Mouse (Mus musculus) thymus, postnatal 0 days (tissue): ENCODE measurements around the gene Cox5a. TPM values are rescaled to one million over a fixed set of nuclear protein-coding genes. Genes with fewer than 3 reads are reported as not detected.

ENCODE experiments used
- DNase-seq: peaks from one replicate; pipeline ENCODE4 v3.0.0-alpha.2; 2015; ENCODE audit warnings: low spot score
- polyA plus RNA-seq: library from polyadenylated mRNA; unstranded; fragments of >200 nt; fragmentation: Nextera tagmentation; extraction: Ambion mirVana; gene quantifications from 2 replicates; pipeline ENCODE4 v1.2.1, GENCODE M21; 2015

Cox5a gene
- polyA plus RNA-seq, 1 experiment from 2014 or later: 862 TPM

DNA sequence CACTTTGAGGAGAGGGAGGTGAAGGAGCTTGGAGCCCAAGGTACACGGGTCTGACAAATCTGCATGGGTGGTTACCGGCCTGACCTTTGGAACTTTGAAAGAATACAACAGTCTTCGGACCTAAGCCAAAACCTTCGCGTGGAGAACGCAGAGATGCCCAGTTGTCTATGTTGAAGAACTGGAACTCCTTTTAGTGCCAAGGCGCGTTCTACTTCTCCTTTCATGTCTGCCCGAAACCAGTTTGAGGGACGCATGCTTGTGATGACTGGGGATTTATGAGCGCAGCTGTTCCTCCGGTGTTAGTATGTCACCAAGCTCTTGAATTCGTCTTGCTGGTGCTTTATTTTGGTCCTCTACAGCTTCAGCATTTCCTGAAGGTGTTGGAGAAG, 40.6 kb downstream of the Cox5a start:
- DNase-seq: peak; percentile 30

DNA sequence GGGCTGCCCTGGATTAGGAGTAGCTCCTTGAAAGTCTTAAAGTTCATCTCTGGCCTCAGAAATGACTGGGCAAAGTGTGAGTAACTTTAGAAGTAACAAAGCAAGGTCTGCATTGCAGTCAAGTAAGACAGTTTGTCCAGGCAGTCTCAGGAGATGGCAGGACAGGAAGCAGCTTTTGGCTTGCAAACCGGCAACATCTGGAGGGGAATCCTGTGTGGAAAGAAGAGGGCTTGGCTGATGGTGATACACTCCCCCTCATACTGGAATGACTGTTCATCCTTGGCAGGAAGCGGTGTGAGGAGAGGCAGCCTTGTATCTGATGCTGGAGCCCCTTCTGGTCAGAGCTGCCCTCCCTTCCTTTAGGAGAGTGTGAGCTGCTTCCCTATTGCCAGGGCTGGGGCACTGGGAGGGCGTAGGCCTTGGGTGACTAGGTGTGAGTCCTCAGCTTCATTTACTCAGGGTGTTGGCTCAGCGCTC, 41.9 kb downstream of the Cox5a start:
- DNase-seq: no peak

DNA sequence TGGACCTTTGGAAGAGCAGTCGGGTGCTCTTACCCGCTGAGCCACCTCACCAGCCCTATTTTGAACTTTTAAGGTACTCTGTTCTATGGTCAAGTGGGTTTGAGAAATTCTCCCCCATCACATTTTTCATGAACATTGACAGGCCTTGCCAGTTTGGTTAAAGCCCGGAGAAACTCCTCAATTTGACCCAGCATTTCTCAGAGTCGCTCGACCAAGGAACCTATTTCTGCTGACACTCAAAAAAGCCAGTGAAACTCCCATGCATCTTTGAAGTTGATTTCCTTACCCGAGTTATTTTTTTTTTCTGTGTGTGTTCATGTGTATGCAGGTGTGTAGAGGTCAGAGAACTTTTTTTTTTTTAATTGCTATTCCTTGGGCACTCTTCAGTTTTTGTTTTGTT, 43.5 kb downstream of the Cox5a start:
- no peak for DNase-seq

DNA sequence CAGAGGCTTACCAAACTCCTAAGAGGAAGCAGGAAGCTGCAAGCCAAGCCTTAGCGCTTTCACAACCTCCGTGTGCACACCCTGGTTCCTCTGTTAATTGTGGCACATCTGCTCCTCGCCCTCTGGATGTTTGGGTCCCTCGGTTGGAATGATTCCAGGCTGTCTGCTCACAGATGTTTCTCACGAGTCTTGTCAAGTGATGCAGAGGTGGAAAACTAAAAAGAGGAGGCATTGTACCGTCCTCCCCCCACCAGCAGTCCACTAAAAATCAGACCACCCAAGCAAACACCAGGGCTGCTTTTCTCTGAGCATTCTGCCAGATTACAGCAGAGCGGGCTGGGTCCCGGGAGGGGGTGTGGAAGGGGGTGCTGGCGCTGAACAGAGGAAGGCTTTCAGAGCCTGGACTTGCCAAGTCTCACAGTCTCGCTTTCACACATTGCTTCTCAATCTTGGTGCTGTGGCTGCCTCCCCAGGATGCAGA, 44.7 kb downstream of the Cox5a start:
- no peak for DNase-seq

- no peak for DNase-seq
These were observed 45.8 kb downstream of the Cox5a start for GRCm38 (mm10) chr9:57566846-57567245.

DNA sequence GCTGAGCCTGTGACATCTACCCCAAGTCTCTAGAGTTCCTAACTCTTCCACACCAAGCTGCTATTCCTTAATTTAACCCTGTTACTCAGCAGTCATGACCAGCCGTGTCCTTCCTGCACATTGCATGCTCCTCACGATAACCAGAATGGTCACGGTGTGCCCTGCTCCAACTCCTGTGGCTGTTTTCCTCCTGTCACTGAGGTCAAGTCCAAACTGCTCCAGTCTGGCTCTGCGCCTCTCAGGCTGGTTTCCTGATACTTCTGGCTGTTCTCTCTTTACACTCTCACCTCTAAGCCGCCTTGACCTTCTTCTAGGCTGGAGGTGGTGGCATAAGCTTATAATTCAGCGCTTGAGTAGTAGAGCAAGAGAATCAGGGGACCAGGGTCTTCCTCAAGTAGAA, 47.4 kb downstream of the Cox5a start:
- DNase-seq: no peak

GRCm38 (mm10) chr9:57574397-57574796, 53.3 kb downstream of the Cox5a start:
- DNase-seq: no peak

GRCm38 (mm10) chr9:57575577-57575976, 54.5 kb downstream of the Cox5a start:
- DNase-seq: no peak

DNA sequence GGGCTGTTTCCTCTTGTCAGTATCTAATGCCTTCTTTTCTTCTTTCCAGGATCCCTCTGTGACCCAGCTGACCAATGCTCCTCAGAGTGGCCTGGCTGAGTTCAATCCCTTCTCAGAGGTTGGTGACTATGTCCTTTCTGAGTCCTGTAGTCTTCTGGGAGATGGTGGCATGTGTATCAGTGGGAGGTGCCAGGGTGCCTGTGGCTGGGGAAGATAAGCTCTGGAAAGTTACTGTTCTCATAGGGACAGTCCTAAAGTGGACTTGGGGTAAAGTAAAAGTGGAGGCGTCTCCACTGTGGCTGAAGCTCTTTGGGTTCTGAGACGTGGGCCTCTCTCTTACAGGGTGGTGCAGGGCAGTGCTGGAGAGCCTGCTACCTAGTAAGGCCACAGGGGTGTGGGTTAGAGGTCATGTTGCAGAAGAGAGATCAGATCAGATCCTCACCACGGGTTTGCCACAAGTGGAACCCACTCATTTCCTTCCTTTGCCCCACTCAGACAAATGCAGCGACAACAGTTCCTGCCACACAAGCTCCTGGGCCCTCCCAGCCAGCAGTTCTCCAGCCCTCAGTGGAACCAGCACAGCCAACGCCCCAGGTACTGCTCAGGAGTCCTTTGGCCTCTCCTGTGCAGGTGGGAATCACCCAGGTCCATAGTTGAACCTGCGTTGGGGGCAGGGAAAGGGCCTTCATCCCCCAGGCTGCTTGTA, 56.2 kb downstream of the Cox5a start:
- DNase-seq: no peak

Other genes with a start within 250 kb of the Cox5a start
- gene Ppcdc, start 81.2 kb upstream of the Cox5a start, polyA plus RNA-seq: 50.9 and 62.5 TPM in 2 replicates
- gene Scamp5, start 53.2 kb upstream of the Cox5a start, polyA plus RNA-seq: 3.1 and 3.5 TPM in 2 replicates
- gene Rpp25, start 17.2 kb upstream of the Cox5a start, polyA plus RNA-seq: 0.60 and 0.85 TPM in 2 replicates
- gene Fam219b, start 16.3 kb downstream of the Cox5a start, polyA plus RNA-seq: 15.5 and 17.7 TPM in 2 replicates
- 20.9 and 21.6 TPM in 2 replicates for gene Mpi, start 31.5 kb downstream of the Cox5a start, polyA plus RNA-seq
- gene Scamp2, start 39.7 kb downstream of the Cox5a start, polyA plus RNA-seq: 58.4 and 65.2 TPM in 2 replicates
- gene Ulk3, start 68.2 kb downstream of the Cox5a start, polyA plus RNA-seq: 11.1 and 13.9 TPM in 2 replicates
- gene Cplx3, start 85.0 kb downstream of the Cox5a start, polyA plus RNA-seq: 0.18 TPM in 1 of 2 replicates, not detected in the other
- gene Lman1l, start 99.5 kb downstream of the Cox5a start, polyA plus RNA-seq: 0.16 TPM in 1 of 2 replicates, not detected in the other
- 94.7 and 98.5 TPM in 2 replicates for gene Csk, start 132.4 kb downstream of the Cox5a start, polyA plus RNA-seq
- gene Cyp1a2, start 162.4 kb downstream of the Cox5a start, polyA plus RNA-seq: 0.37 and 1.1 TPM in 2 replicates
- gene Cyp1a1, start 166.7 kb downstream of the Cox5a start, polyA plus RNA-seq: 0.05 and 0.08 TPM in 2 replicates
- 38.2 and 39.4 TPM in 2 replicates for gene Edc3, start 187.3 kb downstream of the Cox5a start, polyA plus RNA-seq
- gene Clk3, start 244.6 kb downstream of the Cox5a start, polyA plus RNA-seq: 211 and 221 TPM in 2 replicates